ENCODE assay signal across 11 mouse cellular contexts in the genomic region with DNA sequence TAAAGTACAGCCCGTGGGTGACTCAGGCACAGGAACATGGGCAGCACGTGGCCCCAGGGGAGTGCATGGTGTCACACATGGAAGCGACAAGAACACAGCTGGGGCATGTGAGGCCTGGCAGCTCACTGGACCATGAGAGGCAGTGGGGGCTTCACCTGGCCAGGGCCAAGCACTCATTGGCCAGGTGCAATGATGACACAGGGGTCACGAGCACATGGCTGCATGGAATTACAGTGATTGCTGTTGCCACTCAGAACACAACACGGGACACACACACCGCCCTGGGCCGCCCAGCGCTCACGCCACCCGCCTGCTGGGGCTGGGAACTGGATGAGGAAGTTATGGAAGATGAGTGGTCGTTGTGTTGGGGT. TPM values are rescaled to one million over a fixed set of nuclear protein-coding genes. Genes with fewer than 3 reads are reported as not detected.
DNase-seq lines count a peak whose midpoint lies in the region; ATAC-seq and TF ChIP-seq lines count a peak whose summit lies in the region.
"Had no signal": no experiment of that assay in that cellular context is flagged by ENCODE, and none has a peak within 500 bp of the region (broad histone marks: within the 10 kb centered on the region; RNA-seq: fewer than 3 reads in every experiment).

No protein-coding gene starts in this region.

- H3K4me3 ChIP-seq in heart, embryonic 15.5 days = no peak overlapping the region
- H3K4me3 ChIP-seq in lung, embryonic 14.5 days (ENCODE audit: low read depth, low read length) = no peak overlapping the region
- peak overlapping the region in 1 of 2 experiments; percentile 11; a peak in 1 of 4 replicates for H3K4me3 ChIP-seq in ES-E14 (ENCODE audit: insufficient read depth in 1 of 2, low read depth in 1 of 2, low read length in 2 of 2, poor library complexity in 1 of 2, severe bottlenecking in 1 of 2)
- no peak overlapping the region for H3K4me3 ChIP-seq in myocyte

- no peak overlapping the region for H3K4me2 ChIP-seq in heart, embryonic 15.5 days
- no peak overlapping the region for H3K4me2 ChIP-seq in lung, embryonic 14.5 days
- H3K4me2 ChIP-seq in myocyte (ENCODE audit: low read depth) = no peak overlapping the region

- ATAC-seq in heart, embryonic 15.5 days (replicated peaks; ENCODE audit: insufficient number of reproducible peaks, insufficient read depth, low FRiP score, low read depth) = no peak
- peak; percentile 1 for ATAC-seq in lung, embryonic 14.5 days (ENCODE audit: insufficient read depth)

- no peak for TF ChIP-seq CTCF in lung, embryonic 14.5 days (IDR thresholded peaks at IDR 0.05; ENCODE audit: low read depth)

- in situ Hi-C loops in ES-E14 (cut with MboI; ENCODE audit: low sequenced_read_pairs in 2 of 2, unreplicated experiment in 2 of 2) = no loop called here

- H3K79me2 ChIP-seq in myocyte (ENCODE audit: control insufficient read depth, insufficient read depth) = no peaks in the 10 kb centered on the region

- peak; percentile 7 for TF ChIP-seq POLR2A in myocyte (IDR thresholded peaks at IDR 0.05; ENCODE audit: insufficient read length, low read depth)

- intact Hi-C loops in heart, postnatal 36 days (cut with DNase I) = no loop called here
- intact Hi-C loops in gastrocnemius, postnatal 14 days (cut with DNase I; ENCODE audit: low total_unique reads) = loop anchor here (5.0 kb wide), 1 partner anchor 61 kb away; no protein-coding TSS in a partner anchor

- H3K9ac ChIP-seq in heart, embryonic 15.5 days = no peak overlapping the region
- H3K9ac ChIP-seq in lung, embryonic 14.5 days = no peak overlapping the region
- H3K9ac ChIP-seq in ES-E14 (ENCODE audit: insufficient read depth, low read depth, low read length, poor library complexity, severe bottlenecking) = peak overlapping the region; percentile 20

- peak overlapping the region; percentile 49 for H3K27ac ChIP-seq in heart, embryonic 15.5 days
- H3K27ac ChIP-seq in lung, embryonic 14.5 days (ENCODE audit: low read depth) = peak overlapping the region; percentile 60; the same call in 1 of the 2 replicates
- no peak overlapping the region; the same call in 1 of the 2 replicates for H3K27ac ChIP-seq in ES-E14 (ENCODE audit: insufficient read depth, low read depth, low read length, poor library complexity, severe bottlenecking)
- H3K27ac ChIP-seq: stomach, postnatal 0 days had no signal

- WGBS in heart, embryonic 15.5 days = 81% methylated on average over 11 of the region's 11 CpGs
- WGBS in lung, embryonic 14.5 days = 73% methylated on average over 11 of the region's 11 CpGs

- H3K4me1 ChIP-seq in heart, embryonic 15.5 days (replicated peaks) = peaks cover 32% of the 10 kb centered on the region
- peaks cover 11% of the 10 kb centered on the region; the same call in 1 of the 2 replicates for H3K4me1 ChIP-seq in lung, embryonic 14.5 days (ENCODE audit: insufficient read depth)
- H3K4me1 ChIP-seq in ES-E14 (ENCODE audit: control insufficient read depth in 2 of 2, insufficient read depth in 2 of 2, low read length in 2 of 2, poor library complexity in 1 of 2) = peaks cover 0 to 26% of the 10 kb centered on the region in 2 experiments; a peak in 1 of 4 replicates

- no peak overlapping the region for H3ac ChIP-seq in myocyte (ENCODE audit: control insufficient read depth, insufficient read length)

- peaks cover 35% of the 10 kb centered on the region for H3K36me3 ChIP-seq in heart, embryonic 15.5 days
- H3K36me3 ChIP-seq in lung, embryonic 14.5 days (ENCODE audit: insufficient read depth) = peaks cover 39% of the 10 kb centered on the region
- H3K36me3 ChIP-seq in ES-E14 (ENCODE audit: control insufficient read depth, insufficient read depth, low read length, poor library complexity, severe bottlenecking) = peaks cover 2% of the 10 kb centered on the region; the same call in 1 of the 2 replicates
- H3K36me3 ChIP-seq in myocyte (ENCODE audit: control insufficient read depth, insufficient read depth) = peaks cover 7% of the 10 kb centered on the region

- H3K27me3 ChIP-seq in heart, embryonic 15.5 days = no peaks in the 10 kb centered on the region
- no peaks in the 10 kb centered on the region for H3K27me3 ChIP-seq in lung, embryonic 14.5 days (ENCODE audit: insufficient read depth, low read length)
- no peaks in the 10 kb centered on the region for H3K27me3 ChIP-seq in myocyte (ENCODE audit: control insufficient read depth, insufficient read depth, insufficient read length)

- no peaks in the 10 kb centered on the region for H3K9me3 ChIP-seq in heart, embryonic 15.5 days (replicated peaks)
- H3K9me3 ChIP-seq in lung, embryonic 14.5 days (ENCODE audit: low read depth, low read length) = no peaks in the 10 kb centered on the region
- H3K9me3 ChIP-seq in ES-E14 (ENCODE audit: control insufficient read depth, insufficient read depth, low read depth, low read length) = no peaks in the 10 kb centered on the region

- no peak for DNase-seq in heart, postnatal 36 days
- DNase-seq in lung, embryonic 14.5 days = no peak
- no peak for DNase-seq in lung, postnatal 25 days (ENCODE audit: low spot score)
- peak; percentile 28 for DNase-seq in ES-E14 (ENCODE audit: low read depth, low spot score)
- no peak for DNase-seq in gastrocnemius, postnatal 14 days
- no peak for DNase-seq in gastrocnemius, adult 8-10 months (ENCODE audit: low spot score in 2 of 2)
- DNase-seq: cerebellum, adult 11 months; right cerebral cortex, adult 18-20 months had no signal

TF ChIP-seq in ES-E14, 5 proteins besides CTCF, POLR2A, EP300 and RAD21:
- TF ChIP-seq HCFC1 (IDR thresholded peaks at IDR 0.05; ENCODE audit: borderline replicate concordance, insufficient read depth, low read length) (no peak), MAFK (IDR thresholded peaks at IDR 0.05; ENCODE audit: insufficient read depth, low read depth, low read length) (no peak), ZC3H11A (IDR thresholded peaks at IDR 0.05; ENCODE audit: borderline replicate concordance, low read depth, low read length) (no peak), CHD2 (IDR thresholded peaks at IDR 0.05; ENCODE audit: low read depth, low read length) (no peak), ZNF384 (IDR thresholded peaks at IDR 0.05; ENCODE audit: low read depth, low read length) (no peak)

TF ChIP-seq in myocyte, 11 proteins besides CTCF, POLR2A, EP300 and RAD21:
- peak; percentile 57 for TF ChIP-seq POLR2AphosphoS2 (IDR thresholded peaks at IDR 0.05; ENCODE audit: insufficient read length, low read depth)
- no peak for TF ChIP-seq REST (IDR thresholded peaks at IDR 0.05; ENCODE audit: insufficient read depth, insufficient read length)

RNA-seq across cellular contexts. Expression of gene Slc41a3, which starts 56.5 kb away (rescaled TPM):
- 10.7 and 12.0 TPM in 2 replicates for polyA plus RNA-seq in heart, embryonic 15.5 days (2015; fragmentation: Nextera tagmentation; extraction: Ambion mirVana)
- 10 to 100 TPM; 68.8 to 72.1 TPM for total RNA-seq in heart, postnatal 36 days (2021)
- 4.7 and 5.4 TPM in 2 replicates for polyA plus RNA-seq in lung, embryonic 14.5 days (2014; fragmentation: Nextera tagmentation; extraction: Ambion mirVana)
- total RNA-seq in ES-E14 (2012; rRNA removed) = 3.2 and 4.0 TPM in 2 replicates
- polyA plus RNA-seq in myocyte (2012; fragmentation: generic; extraction: Trizol) = 2.5 TPM
- total RNA-seq in gastrocnemius, postnatal 14 days (2021) = 10 to 100 TPM; 60.0 to 61.8 TPM
- total RNA-seq in gastrocnemius, adult 8-10 months (2022) = 10 to 100 TPM; 60.8 to 78.9 (median 75.8) TPM

Comparison
In these comparisons a context has a peak if more than half of its experiments do, and no peak if none do; other contexts are left out.
1. RNA of gene Slc41a3, which starts 56.5 kb away (total RNA-seq): 60.8 to 78.9 TPM in gastrocnemius, adult 8-10 months, 68.8 to 72.1 TPM in heart, postnatal 36 days and 60.0 to 61.8 TPM in gastrocnemius, postnatal 14 days; 3.2 to 4.0 TPM in ES-E14; every median in the first group is over 10 times any median in the second.